In genomic region chr13:37759341-37760012, GRCm38 (mm10) we compare ENCODE assay signal across 14 mouse cellular contexts. TPM values are rescaled to one million over a fixed set of nuclear protein-coding genes. Genes with fewer than 3 reads are reported as not detected.
DNase-seq lines count a peak whose midpoint lies in the region; ATAC-seq and TF ChIP-seq lines count a peak whose summit lies in the region.
"Had no signal": no experiment of that assay in that cellular context is flagged by ENCODE, and none has a peak within 500 bp of the region (broad histone marks: within the 10 kb centered on the region; RNA-seq: fewer than 3 reads in every experiment).

No protein-coding gene starts in this region.

- no peak for TF ChIP-seq POLR2A in MEL (IDR thresholded peaks at IDR 0.05; ENCODE audit: control insufficient read depth in 1 of 2, insufficient read depth in 1 of 2, low read depth in 1 of 2, low read length in 2 of 2, poor library complexity in 1 of 2)

- DNase-seq in heart, postnatal 10 days = peak; percentile 18 to 32
- no peak for DNase-seq in heart, postnatal 4 days
- DNase-seq in MEL (ENCODE audit: low read depth, low spot score) = no peak
- no peak for DNase-seq in liver, embryonic 13.5 days
- no peak for DNase-seq in forebrain, embryonic 10.5 days (ENCODE audit: extremely low spot score, low spot score)
- DNase-seq in left cerebral cortex, adult 8-10 months (ENCODE audit: low spot score in 2 of 2) = no peak
- DNase-seq: adrenal gland, adult 8-10 months; cerebellum, adult 18-20 months; kidney, postnatal 4 days; right cerebral cortex, postnatal 25 days had no signal

- 28% methylated on average over 10 of the region's 10 CpGs for WGBS in liver, embryonic 13.5 days (ENCODE audit: insufficient replicate concordance)
- 79% methylated on average over 10 of the region's 10 CpGs for WGBS in forebrain, embryonic 10.5 days

- H3K27me3 ChIP-seq in MEL (ENCODE audit: control insufficient read depth in 1 of 2, insufficient read depth in 2 of 2, low read length in 2 of 2) = no peaks in the 10 kb centered on the region
- H3K27me3 ChIP-seq in liver, embryonic 13.5 days = no peaks in the 10 kb centered on the region
- peaks cover 82% of the 10 kb centered on the region for H3K27me3 ChIP-seq in forebrain, embryonic 10.5 days (ENCODE audit: poor library complexity, severe bottlenecking)

- TF ChIP-seq CTCF in MEL (IDR thresholded peaks at IDR 0.05 in 2 of 3, conservative IDR thresholded peaks at IDR 0.05 in 1 of 3; ENCODE audit: control insufficient read depth in 1 of 3, insufficient read depth in 1 of 3, low read depth in 2 of 3, low read length in 3 of 3, poor library complexity in 1 of 3, severe bottlenecking in 1 of 3) = no peak

- TF ChIP-seq EP300 in MEL (IDR thresholded peaks at IDR 0.05; ENCODE audit: low read depth in 1 of 2, low read length in 2 of 2) = no peak

- H3K79me2 ChIP-seq in MEL (ENCODE audit: control insufficient read depth, insufficient read depth, low read length, poor library complexity) = no peaks in the 10 kb centered on the region

- H3K9ac ChIP-seq in MEL (ENCODE audit: control insufficient read depth, low read depth, low read length, poor library complexity, severe bottlenecking) = peak overlapping the region; percentile 46
- H3K9ac ChIP-seq in liver, embryonic 13.5 days = 0 out of 2 replicates have a peak overlapping the region, but pooled peaks have one; percentile 9

- H3K4me3 ChIP-seq in MEL (ENCODE audit: control insufficient read depth in 1 of 2, insufficient read depth in 1 of 2, low read depth in 2 of 2, low read length in 2 of 2) = peak overlapping the region; percentile 33 to 54; a peak in 3 of 4 replicates
- H3K4me3 ChIP-seq in liver, embryonic 13.5 days (replicated peaks) = no peak overlapping the region
- no peak overlapping the region for H3K4me3 ChIP-seq in forebrain, embryonic 10.5 days
- H3K4me3 ChIP-seq: hindbrain, embryonic 10.5 days had no signal

- ATAC-seq in common myeloid progenitor, adult 5-6 weeks (replicated peaks; ENCODE audit: low read depth, poor library complexity, severe bottlenecking) = peak; percentile 48
- peak; percentile 78 for ATAC-seq in liver, embryonic 13.5 days (ENCODE audit: low read depth)

- intact Hi-C loops in heart, postnatal 10 days (cut with DNase I) = no loop called here

- no peak for TF ChIP-seq RAD21 in MEL (IDR thresholded peaks at IDR 0.05; ENCODE audit: low read depth, low read length)

- peaks cover 0 to 28% of the 10 kb centered on the region in 2 experiments; a peak in 2 of 4 replicates for H3K36me3 ChIP-seq in MEL (ENCODE audit: control insufficient read depth in 1 of 2, insufficient read depth in 2 of 2, low read length in 2 of 2)
- H3K36me3 ChIP-seq in liver, embryonic 13.5 days = no peaks in the 10 kb centered on the region
- H3K36me3 ChIP-seq in forebrain, embryonic 10.5 days (replicated peaks) = no peaks in the 10 kb centered on the region
- H3K36me3 ChIP-seq: G1E; hindbrain, embryonic 10.5 days had no signal

- H3K9me3 ChIP-seq in MEL (replicated peaks; ENCODE audit: insufficient read depth, low read length) = no peaks in the 10 kb centered on the region
- no peaks in the 10 kb centered on the region for H3K9me3 ChIP-seq in liver, embryonic 13.5 days (replicated peaks)
- peaks cover 3% of the 10 kb centered on the region; the same call in 1 of the 2 replicates for H3K9me3 ChIP-seq in forebrain, embryonic 10.5 days
- H3K9me3 ChIP-seq: G1E; hindbrain, embryonic 10.5 days had no signal

- peak overlapping the region; percentile 95 for H3K27ac ChIP-seq in MEL (ENCODE audit: control insufficient read depth, low read depth, low read length)
- peak overlapping the region; percentile 72 for H3K27ac ChIP-seq in liver, embryonic 13.5 days
- H3K27ac ChIP-seq in forebrain, embryonic 10.5 days = no peak overlapping the region
- H3K27ac ChIP-seq: hindbrain, embryonic 10.5 days; macrophage had no signal

- H3K4me2 ChIP-seq in liver, embryonic 13.5 days = peak overlapping the region; percentile 39

- peaks cover 20 to 25% of the 10 kb centered on the region in 2 experiments for H3K4me1 ChIP-seq in MEL (ENCODE audit: control insufficient read depth in 1 of 2, insufficient read depth in 2 of 2, low read length in 2 of 2)
- H3K4me1 ChIP-seq in liver, embryonic 13.5 days (replicated peaks) = peaks cover 47% of the 10 kb centered on the region
- H3K4me1 ChIP-seq in forebrain, embryonic 10.5 days = peaks cover 20% of the 10 kb centered on the region

TF ChIP-seq in MEL, 35 proteins besides CTCF, POLR2A, EP300 and RAD21:
- TF ChIP-seq MAX (IDR thresholded peaks at IDR 0.05; ENCODE audit: low read length) (peak; percentile 45), BHLHE40 (IDR thresholded peaks at IDR 0.05; ENCODE audit: borderline replicate concordance, low read depth, low read length) (peak; percentile 6; the same call in 1 of the 2 replicates), SIN3A (IDR thresholded peaks at IDR 0.05; ENCODE audit: low read length) (peak; percentile 24; the same call in 1 of the 2 replicates), ZMIZ1 (IDR thresholded peaks at IDR 0.05; ENCODE audit: low read depth, low read length) (0 out of 2 replicates have a peak, but pooled peaks have one; percentile 8), E2F4 (IDR thresholded peaks at IDR 0.05; ENCODE audit: borderline replicate concordance, low read depth, low read length) (no peak), JUND (IDR thresholded peaks at IDR 0.05; ENCODE audit: low read depth, low read length) (0 out of 2 replicates have a peak, but pooled peaks have one; percentile 2), MYC (IDR thresholded peaks at IDR 0.05; ENCODE audit: low read depth, low read length) (0 out of 2 replicates have a peak, but pooled peaks have one; percentile 13), TBP (IDR thresholded peaks at IDR 0.05; ENCODE audit: low read depth, low read length) (no peak)

RNA-seq across cellular contexts. Expression of gene Rreb1, which starts 18.7 kb away (rescaled TPM):
- total RNA-seq in heart, postnatal 10 days (2021) = 10 to 100 TPM; 46.7 to 61.8 TPM
- 10 to 100 TPM; 44.6 to 48.8 TPM for total RNA-seq in heart, postnatal 4 days (2021)
- 8.1 and 10.4 TPM in 2 replicates for total RNA-seq in MEL (2012; rRNA removed)
- polyA plus RNA-seq in MEL (2012; ENCODE audit: insufficient read depth in 1 of 2, insufficient read length in 2 of 2, low read depth in 1 of 2, low replicate concordance in 2 of 2, missing spikeins in 1 of 2) = 10 to 100 TPM in 1 of 2 experiments, not detected in 1; 34.0 TPM
- total RNA-seq in common myeloid progenitor, adult 5-6 weeks (2017) = 26.1 and 32.0 TPM in 2 replicates
- 4.8 and 5.1 TPM in 2 replicates for polyA plus RNA-seq in liver, embryonic 13.5 days (2015; fragmentation: Nextera tagmentation; extraction: Ambion mirVana)
- 5.5 and 6.6 TPM in 2 replicates for polyA plus RNA-seq in forebrain, embryonic 10.5 days (2016; fragmentation: Nextera tagmentation; extraction: Ambion mirVana)
- 10 to 100 TPM; 30.6 to 49.4 (median 43.4) TPM for total RNA-seq in left cerebral cortex, adult 8-10 months (2022)

Comparison
In these comparisons a context has a peak if more than half of its experiments do, and no peak if none do; other contexts are left out.
1. DNase-seq: peak in heart, postnatal 10 days (2 of 2); none in heart, postnatal 4 days (single experiment), MEL (single experiment), liver, embryonic 13.5 days (single experiment), forebrain, embryonic 10.5 days (single experiment) and left cerebral cortex, adult 8-10 months (0 of 2).
2. H3K4me3 ChIP-seq: peak in MEL (2 of 2); none in liver, embryonic 13.5 days (single experiment) and forebrain, embryonic 10.5 days (single experiment).